Mouse (Mus musculus): ENCODE measurements around the gene Fcgr4. TPM values are rescaled to one million over a fixed set of nuclear protein-coding genes. Genes with fewer than 3 reads are reported as not detected.

The Fcgr4 gene
- total and polyA plus RNA-seq, 3 experiments: not detected

GRCm38 (mm10) chr1:170996753-170997152 lies 22.0 kb upstream of the Fcgr4 start (continued):
- TF ChIP-seq NELFE (IDR thresholded peaks at IDR 0.05; ENCODE audit: low read depth, low read length): no peak
- TF ChIP-seq MAFK (IDR thresholded peaks at IDR 0.05; ENCODE audit: borderline replicate concordance, low read depth, low read length): no peak
- TF ChIP-seq TBP (IDR thresholded peaks at IDR 0.05; ENCODE audit: low read depth, low read length): no peak
- TF ChIP-seq MAX (IDR thresholded peaks at IDR 0.05; ENCODE audit: low read length): no peak
- peak; percentile 40; the same call in 1 of the 2 replicates for TF ChIP-seq SIN3A (IDR thresholded peaks at IDR 0.05; ENCODE audit: low read length)
- peak; percentile 86 for TF ChIP-seq RAD21 (IDR thresholded peaks at IDR 0.05; ENCODE audit: low read depth, low read length)
- no peak for TF ChIP-seq POLR2AphosphoS5 (IDR thresholded peaks at IDR 0.05; ENCODE audit: borderline replicate concordance, low read depth, low read length)
- no peak for TF ChIP-seq USF2 (IDR thresholded peaks at IDR 0.05; ENCODE audit: borderline replicate concordance in 1 of 2, insufficient read depth in 1 of 2, low read depth in 1 of 2, low read length in 2 of 2)

DNA sequence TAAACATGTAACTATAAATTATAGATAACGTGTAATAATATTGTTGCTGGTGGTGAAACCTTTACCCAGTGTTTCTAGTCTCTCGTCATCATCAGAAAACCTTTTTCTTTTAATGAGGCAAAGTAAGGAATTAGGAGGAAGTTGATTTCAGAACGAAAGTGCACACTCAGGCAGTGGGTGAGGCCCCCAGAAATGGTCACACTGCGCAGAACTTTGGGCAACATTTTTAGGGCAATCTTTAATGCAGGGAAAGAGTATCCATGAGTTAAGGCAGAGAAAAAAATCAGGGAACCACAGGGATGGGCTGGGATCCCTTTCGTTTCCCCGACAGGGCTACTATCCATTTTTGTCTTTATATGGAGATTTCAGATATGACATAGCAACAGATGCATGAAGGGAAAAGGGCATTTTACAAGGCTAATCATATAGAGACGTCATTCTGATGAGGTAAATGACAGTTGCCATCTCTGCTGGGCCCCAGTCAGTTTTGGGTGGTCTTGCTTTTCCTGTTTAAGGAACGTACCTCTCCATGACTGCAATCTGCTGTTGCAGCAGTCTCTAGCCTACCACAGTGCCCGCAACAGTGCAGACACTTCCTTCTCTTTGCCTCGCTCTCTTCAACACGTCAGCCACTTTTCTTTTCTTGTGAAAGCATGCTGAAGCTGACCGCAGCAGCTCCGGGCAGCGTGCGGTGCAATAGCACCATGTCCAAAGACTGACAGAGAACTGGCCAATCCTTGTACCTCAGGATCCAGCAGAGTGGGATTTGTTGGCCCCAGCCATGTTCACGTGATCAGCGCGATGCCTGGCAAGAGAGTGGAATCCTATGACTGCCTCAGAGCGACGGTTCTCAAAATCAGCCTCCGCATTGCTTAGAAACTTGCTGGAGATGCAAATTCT lies 20.7 kb upstream of the Fcgr4 start:
- H3K36me3 ChIP-seq (ENCODE audit: control insufficient read depth in 1 of 2, insufficient read depth in 2 of 2, low read length in 2 of 2): peaks cover 0 to 2% of the 10 kb centered on the region in 2 experiments; a peak in 1 of 4 replicates
- H3K27me3 ChIP-seq (ENCODE audit: control insufficient read depth in 1 of 2, insufficient read depth in 2 of 2, low read length in 2 of 2): no peaks in the 10 kb centered on the region
- peak; percentile 80 for DNase-seq (ENCODE audit: low read depth, low spot score)
- H3K9me3 ChIP-seq (replicated peaks; ENCODE audit: insufficient read depth, low read length): no peaks in the 10 kb centered on the region
- peaks cover 4% of the 10 kb centered on the region in 2 experiments; a peak in 3 of 4 replicates for H3K4me1 ChIP-seq (ENCODE audit: control insufficient read depth in 1 of 2, insufficient read depth in 2 of 2, low read length in 2 of 2)
- peak overlapping the region; percentile 56 for H3K9ac ChIP-seq (ENCODE audit: control insufficient read depth, low read depth, low read length, poor library complexity, severe bottlenecking)
- H3K79me2 ChIP-seq (ENCODE audit: control insufficient read depth, insufficient read depth, low read length, poor library complexity): no peaks in the 10 kb centered on the region
- H3K27ac ChIP-seq (ENCODE audit: control insufficient read depth, low read depth, low read length): peak overlapping the region; percentile 53
- H3K4me3 ChIP-seq (ENCODE audit: control insufficient read depth in 1 of 2, insufficient read depth in 1 of 2, low read depth in 2 of 2, low read length in 2 of 2): peak overlapping the region; percentile 68 to 69
- TF ChIP-seq BHLHE40 (IDR thresholded peaks at IDR 0.05; ENCODE audit: borderline replicate concordance, low read depth, low read length) (peak; percentile 78; the same call in 1 of the 2 replicates), GATA1 (IDR thresholded peaks at IDR 0.05; ENCODE audit: low read depth, low read length) (peak; percentile 18; the same call in 1 of the 2 replicates), MYC (IDR thresholded peaks at IDR 0.05; ENCODE audit: low read depth, low read length) (0 out of 2 replicates have a peak, but pooled peaks have one; percentile 14), ELF1 (IDR thresholded peaks at IDR 0.05; ENCODE audit: low read depth, low read length) (no peak), ZKSCAN1 (IDR thresholded peaks at IDR 0.05; ENCODE audit: low read depth, low read length) (no peak), USF1 (IDR thresholded peaks at IDR 0.05; ENCODE audit: low read depth, low read length) (peak; percentile 91), TBP (IDR thresholded peaks at IDR 0.05; ENCODE audit: low read depth, low read length) (peak; percentile 30; the same call in 1 of the 2 replicates), EP300 (IDR thresholded peaks at IDR 0.05; ENCODE audit: low read depth in 1 of 2, low read length in 2 of 2) (peak in 1 of 2 experiments; percentile 49; a peak in 1 of 4 replicates), USF2 (IDR thresholded peaks at IDR 0.05; ENCODE audit: borderline replicate concordance in 1 of 2, insufficient read depth in 1 of 2, low read depth in 1 of 2, low read length in 2 of 2) (peak in 1 of 2 experiments; percentile 53; a peak in 1 of 4 replicates), MXI1 (IDR thresholded peaks at IDR 0.05; ENCODE audit: low read depth, low read length) (peak; percentile 70; the same call in 1 of the 2 replicates), ETS1 (IDR thresholded peaks at IDR 0.05; ENCODE audit: low read depth, low read length) (0 out of 2 replicates have a peak, but pooled peaks have one; percentile 26), POLR2A (IDR thresholded peaks at IDR 0.05; ENCODE audit: control insufficient read depth in 1 of 2, insufficient read depth in 1 of 2, low read depth in 1 of 2, low read length in 2 of 2, poor library complexity in 1 of 2) (peak in 1 of 2 experiments; percentile 32; a peak in 1 of 4 replicates), CTCF (IDR thresholded peaks at IDR 0.05 in 2 of 3, conservative IDR thresholded peaks at IDR 0.05 in 1 of 3; ENCODE audit: control insufficient read depth in 1 of 3, insufficient read depth in 1 of 3, low read depth in 2 of 3, low read length in 3 of 3, poor library complexity in 1 of 3, severe bottlenecking in 1 of 3) (no peak; a peak in 1 of 6 replicates)

Data from MEL (cell line).